Mouse (Mus musculus): ENCODE measurements around the gene Kcna2. TPM values are rescaled to one million over a fixed set of nuclear protein-coding genes. Genes with fewer than 3 reads are reported as not detected.
A peak's percentile ranks its signal among the peaks of the same experiment; 100 is the strongest.

Kcna2 gene
- total RNA-seq, 2 experiments from 2014 or later = 156 to 162 TPM

DNA sequence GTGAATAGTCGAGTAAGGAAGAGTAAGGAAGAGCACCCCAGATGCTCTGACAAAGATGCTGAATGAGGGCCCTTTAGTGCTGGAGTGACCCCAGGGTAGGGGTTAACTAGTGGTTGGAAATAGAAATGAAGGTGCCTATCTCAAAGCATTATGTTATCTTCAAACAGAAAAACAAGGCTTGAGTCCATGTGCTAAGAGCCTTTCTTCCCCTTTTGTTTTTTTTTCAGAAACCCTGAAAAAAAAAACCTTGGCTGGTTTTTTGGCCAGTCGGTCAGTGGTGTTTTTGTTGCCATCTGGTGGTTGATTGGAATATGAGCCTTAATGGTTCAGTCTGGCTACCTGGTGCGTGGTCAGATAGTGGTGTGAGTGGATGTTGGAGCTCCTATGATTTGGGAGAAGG, 19.7 kb upstream of the Kcna2 start:
- no peak overlapping the region for H3K27ac ChIP-seq
- no peak for DNase-seq (ENCODE audit: extremely low spot score in 1 of 2, low spot score in 2 of 2)
- intact Hi-C loops (cut with DNase I) = loop anchor here (1.0 kb wide), 2 partner anchors 141 to 178 kb away; no protein-coding TSS in a partner anchor
- peak; percentile 71 for TF ChIP-seq CTCF (IDR thresholded peaks at IDR 0.05)
- H3K4me3 ChIP-seq = no peak overlapping the region

DNA sequence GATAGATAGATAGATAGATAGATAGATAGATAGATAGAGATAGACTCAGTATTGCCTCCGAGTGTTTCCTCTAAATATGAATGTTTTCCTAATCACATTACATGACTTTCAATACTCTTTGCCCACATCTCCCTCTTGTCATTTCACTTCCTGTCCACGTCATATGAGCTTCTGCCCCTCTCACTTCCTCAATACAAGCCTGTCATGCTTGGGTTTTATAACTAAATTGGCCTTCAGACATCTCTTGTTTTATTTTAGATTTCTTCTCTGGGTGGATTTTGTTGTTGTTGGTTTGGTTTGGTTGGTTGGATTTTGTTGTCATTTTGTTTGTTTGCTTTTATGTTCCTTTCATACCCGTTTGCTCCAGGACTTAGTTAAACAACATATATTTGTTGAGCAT, 16.4 kb upstream of the Kcna2 start:
- intact Hi-C loops (cut with DNase I) = no loop called here
- no peak overlapping the region for H3K4me3 ChIP-seq
- DNase-seq (ENCODE audit: extremely low spot score in 1 of 2, low spot score in 2 of 2) = no peak
- no peak for TF ChIP-seq CTCF (IDR thresholded peaks at IDR 0.05)
- H3K27ac ChIP-seq = no peak overlapping the region

DNA sequence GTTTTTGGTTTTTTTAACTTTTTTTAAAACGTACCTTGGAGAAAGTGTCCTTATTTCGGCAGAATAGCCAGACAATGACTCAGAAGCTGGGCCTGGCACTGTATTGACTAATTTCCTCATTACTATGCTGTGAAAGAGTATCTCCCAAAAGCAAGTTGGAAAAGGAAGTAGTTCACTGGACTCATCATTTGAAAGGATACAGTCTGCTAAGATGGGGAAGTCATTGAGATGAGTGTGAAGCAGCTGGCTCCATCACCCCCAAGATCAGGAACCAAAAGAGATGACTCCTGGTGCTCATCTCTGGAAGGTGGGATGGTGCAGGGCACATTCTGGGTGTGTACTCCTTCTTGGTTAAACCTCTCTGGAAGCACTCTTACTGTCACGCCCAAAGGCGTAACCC, 13.5 kb upstream of the Kcna2 start:
- no peak for TF ChIP-seq CTCF (IDR thresholded peaks at IDR 0.05)
- intact Hi-C loops (cut with DNase I) = no loop called here
- no peak for DNase-seq (ENCODE audit: extremely low spot score in 1 of 2, low spot score in 2 of 2)
- Histone ChIP-seq H3K27ac (no peak overlapping the region), H3K4me3 (no peak overlapping the region)

DNA sequence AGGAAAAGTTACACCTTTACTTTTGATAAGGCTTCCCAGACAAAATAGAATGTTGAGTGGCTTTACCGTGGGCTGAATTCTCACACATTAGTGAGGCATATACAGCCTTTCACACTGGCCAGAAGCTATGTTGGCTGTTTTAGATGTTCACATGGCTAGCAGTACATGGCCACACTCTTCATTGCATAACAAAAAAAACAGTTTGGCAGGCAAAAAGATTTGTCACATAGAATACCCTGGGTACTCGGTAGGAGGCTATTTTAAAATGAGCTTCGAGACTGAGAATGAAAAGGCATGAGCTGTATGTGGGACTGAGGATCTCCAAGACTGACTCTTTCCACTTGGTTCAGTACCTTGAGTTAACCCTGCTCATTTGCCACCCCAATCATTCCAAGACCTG, 12.1 kb upstream of the Kcna2 start:
- no peak overlapping the region for H3K4me3 ChIP-seq
- DNase-seq (ENCODE audit: extremely low spot score in 1 of 2, low spot score in 2 of 2) = no peak
- no peak; the same call in none of the 2 replicates for TF ChIP-seq CTCF (IDR thresholded peaks at IDR 0.05)
- no peak overlapping the region; the same call in 1 of the 2 replicates for H3K27ac ChIP-seq
- intact Hi-C loops (cut with DNase I) = no loop called here

DNA sequence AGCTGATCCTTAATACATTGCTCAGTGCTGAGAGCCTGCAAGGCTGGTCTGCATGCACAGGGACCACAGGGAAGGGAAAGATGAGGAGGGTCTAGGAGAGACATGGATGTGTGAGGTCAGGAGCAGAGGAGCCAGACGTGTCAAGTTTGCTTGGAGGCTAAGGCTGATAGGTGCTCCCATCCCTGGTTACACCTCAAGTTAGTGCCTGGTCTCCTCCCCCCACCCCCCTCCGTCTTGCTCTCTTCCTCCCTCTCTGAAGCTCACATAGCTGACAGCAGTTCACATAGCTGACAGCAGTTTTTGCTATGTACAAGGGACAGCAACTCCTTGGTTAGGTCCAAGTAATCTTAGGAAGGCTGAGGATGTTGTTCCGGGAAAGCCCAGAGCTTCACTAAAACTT, 11.5 kb upstream of the Kcna2 start:
- intact Hi-C loops (cut with DNase I) = no loop called here
- no peak overlapping the region; the same call in 1 of the 2 replicates for H3K27ac ChIP-seq
- TF ChIP-seq CTCF (IDR thresholded peaks at IDR 0.05) = no peak
- H3K4me3 ChIP-seq = no peak overlapping the region
- DNase-seq (ENCODE audit: extremely low spot score in 1 of 2, low spot score in 2 of 2) = no peak

DNA sequence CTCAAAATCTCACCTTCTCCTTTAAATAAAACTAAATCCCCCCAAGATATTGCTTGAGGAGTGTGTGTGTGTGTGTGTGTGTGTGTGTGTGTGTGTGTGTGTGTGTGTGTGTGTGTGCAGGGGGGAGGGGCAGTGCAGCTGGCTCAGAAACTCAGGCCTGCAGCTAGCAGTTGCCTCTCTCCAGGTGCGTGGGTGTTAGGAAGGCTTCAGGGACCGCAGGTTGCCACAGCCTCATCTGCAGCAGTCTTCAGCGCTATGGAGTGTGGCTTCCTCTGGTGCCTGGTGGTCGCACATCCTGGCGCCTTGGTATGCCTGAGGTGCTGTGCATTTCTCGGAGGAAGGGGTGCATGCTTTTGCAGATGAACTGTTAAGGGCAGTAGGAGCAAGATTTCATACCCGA, 10.9 kb upstream of the Kcna2 start:
- TF ChIP-seq CTCF (IDR thresholded peaks at IDR 0.05) = no peak
- no peak for DNase-seq (ENCODE audit: extremely low spot score in 1 of 2, low spot score in 2 of 2)
- Histone ChIP-seq H3K4me3 (no peak overlapping the region), H3K27ac (no peak overlapping the region)
- intact Hi-C loops (cut with DNase I) = loop anchor here (5.0 kb wide), 1 partner anchor 187 kb away; the partner anchor contains the start of gene Lamtor5

DNA sequence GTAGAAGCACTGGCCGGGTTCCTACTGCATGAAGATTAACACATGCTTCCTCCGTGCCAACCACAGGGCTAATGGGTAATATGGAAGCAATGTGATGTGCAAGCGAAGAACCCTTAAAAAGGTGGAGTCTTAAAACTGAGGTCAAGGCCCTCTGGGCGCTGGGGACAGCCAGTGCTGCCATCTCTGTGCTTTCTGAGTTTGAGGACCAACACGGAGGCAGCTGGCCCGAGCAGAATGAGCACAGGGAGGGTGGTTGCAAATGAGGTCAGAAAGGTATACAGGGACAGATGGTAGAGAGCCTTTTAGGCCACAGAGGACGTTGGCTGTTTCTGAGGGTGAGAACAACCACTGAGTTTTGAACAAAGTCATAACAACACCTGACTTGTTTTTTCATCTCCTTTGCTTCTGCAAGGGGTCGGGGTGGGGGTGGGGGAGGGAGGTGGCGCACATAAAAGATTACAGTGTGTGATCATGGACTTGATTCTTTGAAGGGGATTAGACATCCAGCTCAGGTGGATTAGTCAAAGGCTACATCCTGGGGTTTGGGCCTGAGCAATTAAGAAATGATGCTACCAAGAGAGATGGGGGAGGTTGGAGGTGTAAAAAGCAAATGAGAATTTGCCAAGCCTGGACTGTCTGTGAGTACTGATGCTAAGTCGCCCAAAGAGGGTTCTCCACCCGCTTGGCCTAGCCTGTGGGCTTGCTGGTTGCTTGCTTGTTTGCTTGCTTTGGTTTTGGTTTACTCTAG, 10.4 kb upstream of the Kcna2 start:
- DNase-seq (ENCODE audit: extremely low spot score in 1 of 2, low spot score in 2 of 2) = no peak
- H3K27ac ChIP-seq = no peak overlapping the region
- intact Hi-C loops (cut with DNase I) = loop anchor here (5.0 kb wide), 1 partner anchor 187 kb away; the partner anchor contains the start of gene Lamtor5
- no peak overlapping the region for H3K4me3 ChIP-seq
- no peak for TF ChIP-seq CTCF (IDR thresholded peaks at IDR 0.05)

DNA sequence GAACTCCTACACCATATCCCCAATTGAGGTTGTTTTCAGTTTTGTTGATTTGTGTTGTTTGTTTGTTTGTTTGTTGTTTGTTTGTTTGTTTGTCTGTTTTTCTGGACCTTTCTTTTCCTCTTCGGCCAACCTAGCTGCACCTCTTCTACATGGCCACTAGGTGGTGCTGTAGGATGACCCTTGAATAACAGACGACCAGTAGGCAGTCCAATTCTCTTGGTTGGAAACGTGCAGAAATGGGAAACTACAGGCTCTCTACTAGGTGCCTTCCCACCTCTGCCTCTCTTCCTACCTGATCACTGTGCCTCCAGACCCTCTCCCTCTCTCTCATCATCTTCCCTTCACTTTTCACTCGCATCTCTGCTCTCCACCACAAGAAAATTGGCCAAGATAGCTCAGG, 6.9 kb upstream of the Kcna2 start:
- peak; percentile 90 for TF ChIP-seq CTCF (IDR thresholded peaks at IDR 0.05)
- H3K27ac ChIP-seq = 0 out of 2 replicates have a peak overlapping the region, but pooled peaks have one; percentile 10

DNA sequence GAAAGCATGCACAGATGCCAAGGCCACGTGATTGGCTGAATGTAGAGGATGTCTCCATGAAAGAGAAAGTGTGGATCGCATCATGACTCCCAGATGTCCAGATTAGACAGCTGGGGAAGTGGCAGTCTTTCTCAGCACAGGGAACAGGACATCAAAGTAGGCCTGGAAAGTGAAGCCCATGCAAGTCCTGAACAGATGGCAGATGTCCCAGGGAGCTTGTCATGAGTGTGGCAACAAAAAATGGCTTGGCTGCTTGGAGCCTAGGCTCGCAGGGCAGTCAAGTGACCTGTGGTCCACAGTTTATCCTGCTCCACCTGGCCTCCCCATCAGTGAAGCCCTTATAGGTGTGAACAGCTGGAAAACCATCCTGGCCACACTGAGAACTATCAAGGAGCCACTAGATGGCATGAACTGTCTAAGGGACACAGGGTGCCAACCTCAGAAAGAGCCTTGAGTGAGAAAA, 4.6 kb upstream of the Kcna2 start:
- intact Hi-C loops (cut with DNase I) = no loop called here
- TF ChIP-seq CTCF (IDR thresholded peaks at IDR 0.05) = peak; percentile 32
- DNase-seq (ENCODE audit: extremely low spot score in 1 of 2, low spot score in 2 of 2) = no peak
- Histone ChIP-seq H3K27ac (no peak overlapping the region), H3K4me3 (no peak overlapping the region)

More for the DNA sequence above, 6.9 kb upstream of the Kcna2 start:
- no peak overlapping the region for H3K4me3 ChIP-seq
- DNase-seq (ENCODE audit: extremely low spot score in 1 of 2, low spot score in 2 of 2) = peak; percentile 51 to 56
- intact Hi-C loops (cut with DNase I) = loop anchor here (1.0 to 5.0 kb wide), 4 partner anchors 55 to 183 kb away; partner anchors contain the start of gene Lamtor5

DNA sequence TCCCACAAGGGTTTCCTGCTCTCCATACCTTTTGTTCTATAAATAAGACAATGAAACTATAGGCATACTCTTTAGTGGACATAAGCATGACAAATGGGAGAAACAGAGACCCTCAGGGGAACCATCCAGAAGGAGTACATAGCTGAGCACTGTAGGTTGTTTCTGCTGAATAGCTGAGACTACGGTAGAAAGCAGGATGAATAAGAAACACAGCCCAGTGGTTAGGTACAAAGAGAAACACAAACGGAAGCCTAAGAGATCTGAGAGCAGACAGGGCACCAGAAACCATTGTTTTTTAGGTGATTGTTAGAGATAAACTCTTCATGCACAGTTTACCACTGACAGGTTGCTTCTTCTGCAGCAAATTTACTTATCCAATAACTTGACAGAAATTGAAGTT, 1.1 kb upstream of the Kcna2 start:
- no peak for DNase-seq (ENCODE audit: extremely low spot score in 1 of 2, low spot score in 2 of 2)
- Histone ChIP-seq H3K4me3 (no peak overlapping the region), H3K27ac (no peak overlapping the region)
- intact Hi-C loops (cut with DNase I) = loop anchor here (10.0 kb wide), 1 partner anchor 365 kb away; no protein-coding TSS in a partner anchor
- TF ChIP-seq CTCF (IDR thresholded peaks at IDR 0.05) = no peak

DNA sequence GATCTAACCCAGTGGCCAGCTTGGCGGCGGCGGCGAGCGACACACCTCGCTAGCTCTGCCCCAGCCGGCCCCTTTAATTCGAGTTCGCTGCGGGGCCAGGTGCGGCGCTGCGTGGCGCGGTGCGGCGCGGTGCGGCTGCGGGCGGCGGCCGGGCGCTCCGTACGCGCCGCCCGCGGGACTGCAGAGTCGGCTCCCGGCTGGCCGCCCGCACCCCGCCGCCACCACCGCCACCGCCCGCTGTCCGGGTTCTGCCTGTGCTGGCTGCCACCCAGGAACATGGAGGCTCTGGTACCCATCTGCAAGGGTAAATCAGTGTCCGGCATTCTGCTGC, 475 bp downstream of the Kcna2 start:
- Histone ChIP-seq H3K4me3 (peak overlapping the region; percentile 87), H3K27ac (peak overlapping the region; percentile 99)
- peak in 1 of 2 experiments; percentile 55 for DNase-seq (ENCODE audit: extremely low spot score in 1 of 2, low spot score in 2 of 2)
- TF ChIP-seq CTCF (IDR thresholded peaks at IDR 0.05) = no peak
- intact Hi-C loops (cut with DNase I) = loop anchor here (10.0 kb wide), 1 partner anchor 363 kb away; no protein-coding TSS in a partner anchor

DNA sequence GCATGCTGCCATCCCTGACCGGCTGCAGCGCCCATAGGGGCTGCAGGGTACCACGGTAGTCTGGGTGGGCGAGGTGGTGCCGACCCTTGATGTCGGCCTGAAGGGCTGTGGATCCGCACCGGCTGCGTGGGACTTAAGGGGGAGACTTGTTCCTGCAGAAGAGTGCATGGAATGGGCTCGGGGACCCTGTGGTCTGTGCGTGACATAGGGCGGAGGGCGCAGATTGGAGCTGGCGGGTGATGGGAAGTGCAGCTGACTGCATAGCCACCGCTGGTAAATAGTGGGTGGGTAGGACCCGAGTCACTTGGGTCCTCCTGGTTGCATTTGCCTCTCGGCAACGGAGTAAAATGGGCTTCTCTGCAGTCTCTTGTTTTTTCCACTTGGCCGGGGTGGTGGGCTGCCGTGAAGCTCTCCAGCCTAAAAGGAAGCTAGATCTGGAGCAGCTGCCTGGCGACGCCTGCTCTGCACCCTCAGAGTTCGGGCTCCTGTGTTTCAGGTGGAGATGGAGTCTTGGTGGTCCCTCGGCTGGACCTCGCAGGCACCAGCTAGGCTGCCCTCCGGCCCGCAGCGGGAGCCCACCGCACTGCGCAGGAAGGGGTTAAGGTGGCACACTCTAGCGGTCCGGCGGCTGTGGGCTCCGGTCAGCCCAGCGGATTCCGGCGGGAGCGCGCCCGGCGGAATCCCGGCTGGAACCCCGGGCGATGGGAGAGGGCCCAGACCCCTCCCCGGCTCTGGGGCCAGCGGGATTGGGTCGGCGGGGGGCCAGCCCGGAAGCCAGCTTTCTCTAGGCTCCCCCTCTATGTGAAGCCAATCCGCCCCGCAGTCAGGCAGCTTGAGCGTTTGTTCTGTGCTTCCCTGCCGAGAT, 1.1 kb downstream of the Kcna2 start:
- TF ChIP-seq CTCF (IDR thresholded peaks at IDR 0.05) = no peak; the same call in 1 of the 2 replicates
- intact Hi-C loops (cut with DNase I) = loop anchor here (2.0 to 10.0 kb wide), 2 partner anchors 47 to 363 kb away; no protein-coding TSS in a partner anchor

More for the DNA sequence above, 1.1 kb downstream of the Kcna2 start:
- Histone ChIP-seq H3K4me3 (peak overlapping the region; percentile 87), H3K27ac (peak overlapping the region; percentile 99)
- peak; percentile 67 to 71 for DNase-seq (ENCODE audit: extremely low spot score in 1 of 2, low spot score in 2 of 2)
